Mouse (Mus musculus) monocyte, adult 2 months (primary cell): Measurements from ENCODE around the gene Gm19426.

ENCODE experiments used
- DNase-seq, 2 experiments: peaks; one replicate each; pipeline ENCODE4 v3.0.0; 2022; ENCODE audit warnings: low spot score in 2 of 2, low read depth in 1 of 2

Gene Gm19426

DNA sequence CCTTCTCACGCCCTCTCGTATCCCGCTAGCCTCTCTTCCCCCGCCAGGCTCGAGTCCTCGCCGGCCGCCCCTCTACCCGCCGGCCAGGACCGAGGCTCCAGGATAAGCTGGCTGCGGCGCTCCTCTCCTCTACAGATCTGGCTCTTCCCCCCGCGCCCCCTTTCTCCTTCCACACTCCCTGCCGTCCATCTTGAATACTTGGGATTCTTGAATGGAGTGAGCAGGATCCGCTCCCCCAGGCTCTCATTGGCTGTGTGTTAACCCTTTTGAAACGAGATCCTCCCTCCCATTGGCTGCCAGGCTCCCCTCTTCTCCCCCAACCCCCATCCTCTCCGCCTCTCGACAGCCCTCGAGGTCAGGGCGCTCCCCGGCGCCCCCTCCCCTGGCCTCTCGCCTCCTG, at the start of gene Gm19426:
Gm19426 (minus strand) TSS at position 95 of the 400 bp plus-strand sequence.
- DNase-seq = no peak

DNA sequence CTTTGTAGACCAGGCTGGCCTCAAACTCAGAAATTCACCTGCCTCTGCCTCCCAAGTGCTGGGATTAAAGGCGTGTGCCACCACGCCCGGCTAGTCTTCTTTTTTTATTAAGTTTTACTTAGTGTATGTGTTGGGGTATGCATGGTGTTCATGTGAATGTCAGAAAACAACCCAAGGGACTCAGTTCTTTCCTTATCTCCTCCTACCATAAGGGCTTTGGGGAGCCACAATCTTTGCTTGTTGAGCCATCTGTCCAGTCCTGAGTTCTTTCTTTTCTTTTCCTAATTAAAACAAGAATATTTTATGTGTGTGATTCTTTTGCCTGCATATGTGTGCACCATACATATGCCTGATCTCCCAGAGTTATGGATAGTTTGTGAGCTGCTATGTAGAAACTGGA, 49.7 kb upstream of the Gm19426 start:
- no peak for DNase-seq

DNA sequence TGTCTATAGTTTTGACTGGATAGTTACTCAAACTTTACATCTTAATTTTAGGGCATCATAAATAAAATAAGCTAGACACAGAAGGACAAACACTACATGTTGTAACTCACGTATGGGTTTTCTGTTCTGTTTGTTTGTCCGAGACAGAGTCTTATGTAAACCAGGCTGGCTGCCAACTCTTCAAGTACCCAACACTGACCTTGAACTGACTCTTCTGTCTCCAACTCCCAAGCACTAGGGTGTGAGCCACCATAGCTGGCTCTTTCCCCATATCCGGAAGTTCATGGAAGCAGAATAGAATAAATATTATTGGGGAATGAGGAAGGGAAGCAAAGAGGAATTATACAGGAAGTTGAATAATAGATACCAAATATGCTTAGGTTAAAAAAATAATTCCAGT, 49.1 kb upstream of the Gm19426 start:
- DNase-seq = no peak

DNA sequence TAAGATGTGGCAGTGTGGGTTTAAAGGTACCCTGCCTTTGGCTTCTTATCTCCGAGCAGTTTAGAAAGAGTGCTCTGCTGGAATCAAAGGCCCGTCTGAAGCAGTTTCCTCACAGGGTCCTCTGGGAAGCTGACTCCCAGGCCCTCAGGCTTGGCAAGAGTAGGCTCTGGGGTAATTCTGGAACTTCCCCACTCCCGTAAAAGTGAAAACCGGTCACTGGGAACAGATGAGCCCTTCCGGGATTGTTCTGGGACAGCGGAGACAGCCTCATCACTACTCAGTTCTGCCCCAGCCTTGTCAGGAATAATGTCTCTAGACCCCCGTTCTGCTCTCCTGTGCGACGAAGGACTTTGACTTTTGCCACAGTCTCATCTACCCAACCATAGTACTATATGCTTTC, 47.0 kb upstream of the Gm19426 start:
- DNase-seq = no peak

DNA sequence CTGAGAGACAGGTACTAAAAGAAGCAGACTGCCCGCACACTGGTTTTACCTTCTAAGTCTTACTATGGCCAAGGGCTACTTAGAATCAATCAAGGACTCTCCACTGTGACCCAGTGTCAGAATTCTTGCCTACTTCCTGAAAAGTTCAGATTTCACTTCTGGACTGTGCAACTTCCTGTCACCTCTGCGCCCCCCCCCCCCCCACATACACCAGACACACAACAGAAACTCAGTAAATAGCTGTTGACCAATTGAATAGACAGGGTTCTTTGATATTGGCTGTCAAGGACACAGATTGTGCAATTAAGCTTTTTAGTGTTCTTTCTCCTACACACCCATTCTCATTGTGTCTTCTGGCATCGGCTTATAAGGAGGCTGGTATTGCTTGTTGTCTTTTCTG, 44.9 kb upstream of the Gm19426 start:
- no peak for DNase-seq

DNA sequence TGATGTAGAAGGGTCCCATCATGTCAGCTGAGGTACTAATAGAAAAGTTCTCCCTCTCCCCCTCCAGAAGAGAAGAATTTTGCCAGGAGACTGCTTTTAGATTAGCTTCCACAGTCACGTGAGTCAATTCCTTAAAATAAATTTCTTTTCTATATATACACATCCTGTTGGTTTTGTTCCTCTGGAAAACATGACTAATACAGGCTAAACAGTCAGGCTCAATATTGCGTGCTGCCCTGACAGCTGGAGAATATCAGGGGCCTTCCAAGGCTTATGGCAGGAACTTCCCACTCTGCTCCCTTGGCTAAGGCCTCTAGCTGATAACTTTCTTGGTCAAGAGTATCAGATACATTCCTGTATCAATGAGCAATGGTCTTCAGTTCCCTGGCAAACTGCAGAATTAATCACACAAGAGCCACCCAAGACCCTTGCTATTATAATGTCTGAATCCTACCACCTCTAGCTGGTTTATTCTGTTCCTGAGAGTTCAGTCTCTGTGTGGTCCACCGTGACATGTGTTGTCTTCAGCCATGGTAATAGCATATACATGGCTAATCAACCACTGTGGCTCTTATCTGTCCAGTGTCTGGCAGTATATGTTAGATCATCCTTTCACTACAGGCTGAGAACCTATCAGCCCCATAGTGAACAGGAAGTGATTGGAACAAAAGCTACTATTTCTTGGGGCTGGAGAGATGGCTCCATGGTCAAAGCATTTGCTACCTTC, 40.5 kb upstream of the Gm19426 start:
- no peak for DNase-seq

DNA sequence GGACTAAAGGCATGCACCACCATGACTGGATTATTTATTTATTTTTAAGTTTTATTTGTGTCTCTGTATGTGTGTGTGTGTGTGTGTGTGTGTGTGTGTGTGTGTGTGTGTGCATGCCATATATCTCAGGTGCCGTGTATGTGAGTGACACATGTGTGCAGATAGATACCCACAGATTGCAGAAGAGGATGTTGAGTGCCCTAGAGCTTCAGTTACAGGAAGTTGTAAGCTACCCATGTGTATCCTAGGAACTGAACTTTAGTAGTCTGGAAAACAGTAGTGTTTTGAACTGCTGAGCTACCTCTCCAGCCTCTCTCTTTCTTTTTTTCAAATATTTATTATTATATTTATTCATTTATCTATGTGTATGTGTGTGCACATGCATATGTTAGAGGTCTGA, 39.9 kb upstream of the Gm19426 start:
- DNase-seq = no peak

DNA sequence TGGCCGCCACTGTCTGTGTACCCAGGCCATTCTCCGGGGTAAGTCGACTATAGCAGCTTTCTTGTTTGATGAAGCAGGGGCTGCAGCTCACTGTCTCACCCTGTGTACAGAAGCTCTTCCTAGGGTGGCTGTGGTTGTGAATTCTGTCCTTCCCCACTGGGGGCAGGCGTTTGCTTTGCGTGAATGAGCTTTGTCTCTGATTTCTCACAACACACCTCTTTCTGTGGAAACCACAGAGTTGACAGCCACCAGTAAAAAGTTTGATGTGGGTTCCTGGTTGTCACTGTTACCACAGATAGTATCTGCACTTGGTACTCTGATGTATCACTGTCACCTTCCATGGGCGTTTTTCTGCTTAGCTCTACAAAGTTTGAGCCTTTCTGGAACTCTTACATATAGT, 35.8 kb upstream of the Gm19426 start:
- DNase-seq = no peak

DNA sequence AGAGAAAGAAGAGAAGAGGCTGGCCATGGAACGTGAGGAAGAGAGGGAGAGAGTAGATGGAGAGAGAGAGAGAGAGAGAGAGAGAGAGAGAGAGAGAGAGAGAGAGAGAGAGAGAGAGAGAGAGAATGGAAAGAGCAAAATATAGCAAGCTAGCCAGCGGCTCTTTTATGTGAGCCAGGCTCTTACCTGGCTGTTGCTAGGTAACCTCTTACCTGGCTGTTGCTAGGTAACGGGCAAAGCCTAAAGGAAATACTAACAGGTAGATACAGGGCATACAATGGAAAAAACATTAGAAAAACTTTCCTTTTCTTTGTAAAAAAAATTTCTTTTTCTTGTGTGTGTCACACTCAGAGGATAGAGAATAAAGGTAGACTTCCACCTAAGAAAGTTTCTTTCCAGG, 34.3 kb upstream of the Gm19426 start:
- no peak for DNase-seq

DNA sequence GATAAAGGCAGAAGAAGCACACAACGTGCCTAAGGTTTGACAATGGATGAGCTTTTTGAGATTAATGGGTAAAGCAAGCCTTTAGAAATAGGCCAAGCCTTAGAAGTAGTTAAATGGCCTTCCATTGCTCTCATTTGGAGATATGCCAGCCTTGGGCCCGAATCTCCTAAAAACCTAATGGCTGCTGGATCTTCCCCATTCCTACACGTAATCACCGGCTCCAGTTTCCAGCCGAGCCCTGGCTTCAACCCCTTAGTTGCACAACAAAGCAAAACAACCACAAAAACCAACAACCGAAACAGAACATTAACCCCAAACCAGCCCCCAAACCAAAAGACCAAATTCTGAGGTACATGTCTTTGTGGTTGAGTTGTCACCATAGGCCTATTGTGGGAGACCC, 32.2 kb upstream of the Gm19426 start:
- no peak for DNase-seq

DNA sequence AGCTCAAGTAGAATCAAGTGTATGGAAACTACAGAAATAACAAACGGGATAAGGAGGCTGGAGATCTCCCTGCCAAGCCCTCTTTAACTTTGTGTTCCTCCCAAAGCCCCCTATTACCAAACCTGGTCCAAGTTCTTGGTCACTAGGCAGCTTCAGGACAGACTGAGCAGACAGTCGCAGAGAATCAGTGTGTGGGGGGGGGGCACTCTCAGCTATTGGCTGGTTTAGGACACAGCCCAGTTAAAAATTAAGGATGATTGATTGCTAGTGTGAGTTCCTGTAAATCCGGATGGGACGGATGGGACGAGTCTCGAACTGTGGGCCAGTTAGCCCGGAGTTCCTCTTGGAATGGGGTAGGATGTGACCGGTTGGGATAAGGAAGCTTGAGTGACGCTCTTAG, 31.8 kb upstream of the Gm19426 start, which contains the start of gene Serping1:
Serping1 (minus strand) TSS at position 204 of the 400 bp plus-strand sequence.
- DNase-seq = no peak

DNA sequence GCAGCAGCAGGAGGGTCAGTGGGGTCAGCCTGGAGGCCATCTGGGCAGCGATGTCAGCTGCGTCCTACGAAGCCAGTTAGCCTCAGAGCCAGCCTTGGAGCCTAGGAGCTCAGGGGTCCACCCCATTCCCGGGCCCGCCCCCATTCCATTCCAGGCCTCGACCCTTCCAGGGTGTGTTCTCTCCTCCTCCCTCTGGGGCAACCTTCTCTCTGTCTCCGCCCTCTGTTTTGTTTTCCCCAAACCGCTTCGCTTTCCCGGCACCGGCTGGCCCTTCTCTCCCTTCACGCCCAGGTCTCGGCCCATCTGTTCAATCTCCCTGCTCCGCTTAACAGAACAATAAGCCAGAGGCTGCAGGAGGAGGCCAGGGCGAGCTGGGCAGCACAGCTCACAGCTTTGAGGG, 31.3 kb upstream of the Gm19426 start:
- DNase-seq = no peak

DNA sequence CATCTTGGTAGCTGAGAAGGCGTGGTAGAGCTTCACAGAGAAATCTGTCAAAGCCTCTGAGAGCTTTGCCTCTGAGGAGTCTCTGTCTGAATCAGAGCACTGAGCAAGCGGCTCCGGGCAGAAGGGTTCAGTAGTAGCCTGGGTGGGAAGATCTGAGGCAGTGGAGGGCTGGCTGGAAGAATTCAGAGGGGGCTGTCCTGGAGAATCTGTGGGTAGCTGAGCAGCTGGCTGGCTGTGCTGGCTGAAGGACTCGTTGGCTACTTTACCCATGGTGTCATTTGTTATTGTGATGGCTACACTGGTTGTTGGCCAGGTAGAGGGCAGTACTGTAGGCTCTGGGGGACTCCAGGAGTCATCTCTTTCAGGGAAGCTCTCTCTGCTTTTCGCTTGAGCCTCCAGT, 29.7 kb upstream of the Gm19426 start:
- no peak for DNase-seq

DNA sequence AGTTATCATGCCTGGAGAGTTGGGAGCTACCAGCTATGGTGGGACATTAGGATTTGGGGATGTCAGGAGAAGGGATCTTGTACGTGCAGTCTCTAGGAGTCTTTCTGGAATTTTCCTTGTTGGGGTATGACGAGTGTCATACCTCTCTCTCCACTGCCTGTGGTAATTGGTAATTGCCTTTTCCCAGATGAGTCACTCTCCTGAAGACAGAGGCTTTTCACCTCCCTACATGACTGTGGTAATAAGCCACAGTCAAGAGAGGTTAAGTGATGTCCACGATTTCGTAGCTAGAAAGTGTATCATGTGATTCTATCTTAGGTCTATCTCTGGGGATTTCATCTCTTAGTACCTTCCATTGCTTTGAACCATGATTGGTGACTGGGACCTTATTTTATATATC, 29.0 kb upstream of the Gm19426 start:
- DNase-seq = no peak

DNA sequence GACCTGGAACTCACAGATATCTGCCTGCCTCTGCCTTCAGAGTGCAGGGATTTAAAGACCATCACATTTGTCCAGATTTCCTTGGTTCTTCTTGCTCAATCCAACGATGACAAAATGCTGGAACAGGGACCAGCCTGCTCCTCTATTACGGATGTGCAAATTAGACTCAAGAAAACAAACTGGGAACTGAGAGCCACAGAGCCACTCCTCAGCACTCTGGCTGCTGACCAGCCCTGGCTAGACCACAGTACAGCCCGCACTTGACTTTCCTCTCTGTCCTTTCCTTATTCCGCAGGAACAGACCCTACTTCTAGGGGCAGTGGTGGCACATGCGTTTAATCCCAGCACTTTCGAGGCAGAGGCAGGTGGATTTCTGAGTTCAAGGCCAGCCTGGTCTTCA, 27.0 kb upstream of the Gm19426 start:
- no peak for DNase-seq

DNA sequence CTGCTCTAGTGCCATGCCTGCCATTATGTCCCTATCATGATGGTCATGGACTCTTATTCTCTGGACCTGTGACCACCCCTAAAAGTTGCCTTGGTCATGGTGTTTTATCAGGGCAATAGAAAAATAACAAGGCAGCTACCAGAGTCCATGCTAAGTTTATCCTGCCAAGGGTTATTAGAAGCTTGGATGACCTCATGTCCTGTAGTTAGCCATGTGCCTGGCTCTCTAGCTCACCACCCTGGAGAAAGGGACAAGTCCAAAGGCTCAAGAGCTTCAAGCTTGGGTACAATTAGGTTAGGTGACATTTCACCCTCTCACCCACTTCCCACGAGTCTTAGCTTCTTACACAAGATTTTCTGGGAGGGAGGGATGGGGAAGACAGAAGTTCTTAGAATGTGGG, 19.4 kb upstream of the Gm19426 start:
- DNase-seq = no peak

DNA sequence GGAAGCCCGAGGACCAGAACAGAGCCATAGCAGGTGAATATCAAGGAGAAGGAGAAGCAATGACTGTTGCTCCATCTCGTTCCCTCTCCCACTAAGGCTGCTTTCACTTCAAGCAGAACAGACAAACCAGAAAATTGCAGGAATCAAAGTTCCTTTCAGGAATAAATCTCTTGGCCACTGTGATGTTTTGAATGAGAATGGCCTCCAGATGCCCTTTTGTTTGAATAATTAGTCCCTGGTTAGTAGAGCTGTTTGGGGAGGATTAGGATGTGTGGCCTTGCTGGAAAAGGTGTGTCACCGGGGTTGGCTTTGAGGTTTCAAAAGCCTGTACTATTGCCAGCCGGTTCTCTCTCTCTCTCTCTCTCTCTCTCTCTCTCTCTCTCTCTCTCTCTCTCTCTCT, 18.8 kb upstream of the Gm19426 start:
- no peak for DNase-seq

DNA sequence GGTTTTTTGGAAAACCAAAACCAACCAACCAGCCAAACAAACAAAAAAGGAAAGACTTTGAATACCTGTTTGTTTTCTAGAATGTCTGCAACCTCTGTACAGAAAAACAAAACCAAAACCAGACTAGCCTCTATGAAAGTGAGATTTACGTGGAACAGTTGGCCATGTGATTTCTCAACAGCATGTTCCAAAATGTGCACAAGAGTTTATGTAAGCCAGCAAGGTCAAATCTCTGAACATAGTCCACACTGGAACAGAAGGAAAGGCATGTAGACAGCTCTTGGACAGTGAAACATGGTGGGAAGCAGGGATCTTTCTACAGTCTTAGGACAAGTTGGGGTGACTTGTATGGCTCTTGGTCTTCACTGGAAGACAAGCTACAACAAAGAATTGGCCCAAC, 18.4 kb upstream of the Gm19426 start:
- DNase-seq = no peak

DNA sequence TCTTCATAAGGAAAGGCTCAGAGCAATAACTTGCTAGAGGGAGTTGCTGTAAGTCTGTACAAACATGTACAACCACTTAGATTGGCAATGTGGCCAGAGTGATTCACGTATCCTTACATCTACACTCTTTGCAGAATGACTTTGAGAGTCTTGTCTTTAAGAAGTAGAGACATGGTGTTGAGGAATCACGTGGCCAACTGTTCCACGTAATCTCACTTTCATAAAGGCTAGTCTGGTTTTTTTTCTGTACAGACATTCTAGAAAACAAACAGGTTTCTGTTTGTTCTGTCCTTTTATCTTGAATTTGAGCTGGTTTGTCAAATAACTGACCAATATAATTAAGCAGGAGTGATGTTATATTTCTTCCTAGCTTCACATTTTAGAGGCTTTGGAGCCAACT, 17.9 kb upstream of the Gm19426 start:
- DNase-seq = no peak

DNA sequence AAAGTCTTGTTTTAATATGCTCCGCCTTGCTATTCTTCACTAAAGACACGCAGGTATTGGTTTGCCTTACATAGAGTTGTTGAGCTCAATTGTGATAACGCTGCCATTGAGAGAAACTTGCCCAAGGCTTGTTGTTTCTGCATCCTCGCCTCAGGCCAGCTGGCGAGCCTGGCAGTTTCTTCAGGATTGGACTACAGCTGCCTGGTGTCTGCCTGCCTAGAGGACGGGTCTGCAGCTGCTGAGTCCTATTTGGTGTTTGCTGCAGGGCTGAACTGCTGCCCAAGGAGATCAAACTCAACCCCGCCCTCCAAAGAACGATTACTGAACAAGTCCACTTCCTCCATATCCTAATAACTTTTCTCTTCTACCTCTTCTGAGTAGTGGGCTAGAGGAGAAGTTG, 17.3 kb upstream of the Gm19426 start:
- no peak for DNase-seq

DNA sequence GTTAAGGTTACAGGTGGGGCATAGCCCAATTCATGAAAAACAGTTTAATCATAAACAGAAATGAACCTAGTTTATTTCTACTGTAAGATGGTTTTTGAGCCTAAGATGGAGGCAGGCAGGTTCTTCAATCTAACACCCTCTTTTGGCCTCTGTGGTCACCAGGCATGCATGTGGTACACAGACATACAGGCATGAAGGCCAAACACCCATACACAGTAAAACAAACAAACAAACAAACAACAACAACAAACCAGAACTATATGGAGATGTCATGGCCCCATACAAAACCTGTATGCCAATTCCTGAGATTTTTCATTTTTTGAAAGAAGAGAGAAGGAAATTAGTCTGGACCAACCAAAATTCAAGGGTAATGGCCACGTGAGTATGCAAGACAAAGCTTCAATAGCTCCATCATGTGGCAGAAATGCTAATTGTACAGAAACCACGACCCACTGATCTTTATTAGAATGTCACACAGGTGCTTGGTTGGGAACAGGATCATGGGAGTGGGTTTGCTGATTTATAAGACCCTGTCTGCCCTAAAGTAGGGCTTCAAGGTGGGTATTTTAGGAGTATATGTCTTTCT, 15.2 kb upstream of the Gm19426 start:
- no peak for DNase-seq

DNA sequence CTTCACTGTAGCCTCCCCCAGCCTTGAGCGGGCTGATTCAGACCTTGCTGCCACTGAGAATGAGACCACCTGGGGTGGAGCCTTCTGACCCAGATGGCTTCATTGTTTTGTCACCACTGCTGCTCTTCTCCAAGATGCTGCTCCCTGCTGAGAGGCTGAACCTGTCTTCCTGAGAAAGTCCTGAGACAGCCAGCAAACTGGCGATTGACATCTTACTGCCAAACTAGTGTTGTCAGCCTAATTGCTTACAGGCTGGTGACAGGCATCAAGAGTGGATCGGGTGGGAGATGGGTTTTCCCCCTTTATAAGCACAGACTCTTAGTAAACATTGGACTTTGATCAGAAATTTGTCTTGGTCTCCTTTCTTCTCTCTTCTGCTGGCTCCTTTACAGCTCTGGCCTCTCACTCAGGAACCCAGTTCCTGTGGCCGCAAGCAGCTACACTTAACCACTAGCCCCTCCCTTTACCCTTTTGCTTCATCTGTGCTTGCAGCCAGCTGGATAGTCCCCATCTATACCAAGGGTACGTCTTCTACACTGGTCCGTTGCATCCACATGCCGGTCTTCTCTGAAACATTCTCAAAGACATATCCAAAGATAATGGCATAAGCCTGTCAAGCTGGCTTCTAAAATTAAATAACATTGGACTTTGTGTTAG, 13.7 kb upstream of the Gm19426 start:
- no peak for DNase-seq

DNA sequence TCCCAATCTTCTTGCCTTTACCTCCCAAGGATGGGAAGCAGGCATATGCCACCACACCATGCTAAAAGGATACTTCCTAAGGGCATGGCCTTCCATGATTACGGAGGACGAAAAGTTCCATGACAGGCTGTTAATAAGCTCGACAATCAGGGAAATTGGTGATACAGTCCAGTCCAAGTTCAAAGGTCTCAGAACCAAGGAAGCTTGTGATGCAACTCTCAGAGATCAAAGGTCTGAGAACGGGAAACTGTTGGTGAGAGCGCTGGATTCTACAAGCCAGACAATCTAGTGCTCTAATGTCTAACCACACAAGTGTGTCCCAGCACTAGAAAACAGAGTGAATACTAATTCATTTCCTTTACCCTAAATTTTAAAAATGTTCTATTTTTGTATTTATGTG, 12.8 kb upstream of the Gm19426 start:
- DNase-seq = no peak
